ENCODE assay signal across 11 mouse cellular contexts in the genomic region with DNA sequence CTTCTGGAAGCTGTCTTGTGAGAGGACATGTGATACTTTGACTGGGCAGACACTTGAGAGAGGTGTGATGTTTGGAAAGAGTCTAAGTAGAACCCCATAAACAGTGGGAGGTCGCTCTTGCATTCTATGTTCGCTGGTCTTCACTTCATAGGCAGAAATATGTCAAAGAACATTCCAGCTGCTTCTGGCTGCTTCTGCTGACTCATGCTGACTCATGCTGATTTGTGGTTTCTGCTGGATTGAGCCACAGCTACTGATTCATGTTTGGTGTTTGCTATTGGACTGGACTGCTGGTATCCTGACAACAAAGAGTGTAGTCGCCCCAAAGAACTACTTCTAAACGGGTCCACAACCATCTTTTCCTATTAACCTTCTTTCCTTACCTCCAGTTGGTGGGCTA. TPM values are rescaled to one million over a fixed set of nuclear protein-coding genes. Genes with fewer than 3 reads are reported as not detected.
A peak's percentile ranks its signal among the peaks of the same experiment; 100 is the strongest.
DNase-seq lines count a peak whose midpoint lies in the region; ATAC-seq and TF ChIP-seq lines count a peak whose summit lies in the region.
"Had no signal": no experiment of that assay in that cellular context is flagged by ENCODE, and none has a peak within 500 bp of the region (broad histone marks: within the 10 kb centered on the region; RNA-seq: fewer than 3 reads in every experiment).

No protein-coding gene starts in this region.

- no peak overlapping the region for H3K9ac ChIP-seq in lung, postnatal 0 days (replicated peaks; ENCODE audit: low read depth)
- no peak overlapping the region for H3K9ac ChIP-seq in forebrain, embryonic 13.5 days
- H3K9ac ChIP-seq: limb, embryonic 15.5 days had no signal

- no peak overlapping the region for H3K27ac ChIP-seq in lung, postnatal 0 days (ENCODE audit: low read length)
- H3K27ac ChIP-seq in forebrain, embryonic 13.5 days: no peak overlapping the region
- H3K27ac ChIP-seq: limb, embryonic 15.5 days had no signal

- no peak for TF ChIP-seq CTCF in lung, postnatal 0 days (IDR thresholded peaks at IDR 0.05)

- no peaks in the 10 kb centered on the region for H3K27me3 ChIP-seq in lung, postnatal 0 days (replicated peaks; ENCODE audit: insufficient read depth, low read length)
- H3K27me3 ChIP-seq in forebrain, embryonic 13.5 days: no peaks in the 10 kb centered on the region
- H3K27me3 ChIP-seq: limb, embryonic 15.5 days had no signal

- no peak for ATAC-seq in lung, postnatal 0 days
- ATAC-seq in erythroblast, adult 5-6 weeks (replicated peaks; ENCODE audit: low FRiP score, poor library complexity, severe bottlenecking): peak; percentile 79
- no peak for ATAC-seq in frontal cortex, adult (ENCODE audit: low TSS enrichment)
- no peak for ATAC-seq in forebrain, embryonic 13.5 days
- ATAC-seq: midbrain, embryonic 16.5 days had no signal

- WGBS in lung, postnatal 0 days: 77% methylated on average over 4 of the region's 4 CpGs
- WGBS in forebrain, embryonic 13.5 days: 86% methylated on average over 4 of the region's 4 CpGs

- no peak for TF ChIP-seq EP300 in lung, postnatal 0 days (IDR thresholded peaks at IDR 0.05)

- H3K4me1 ChIP-seq in lung, postnatal 0 days (ENCODE audit: insufficient read depth, low read depth, low read length): 0 out of 2 replicates have a peak, but pooled peaks cover 3% of the 10 kb centered on the region
- H3K4me1 ChIP-seq in forebrain, embryonic 13.5 days: no peaks in the 10 kb centered on the region; the same call in 1 of the 2 replicates
- H3K4me1 ChIP-seq: limb, embryonic 15.5 days had no signal

- no peaks in the 10 kb centered on the region for H3K36me3 ChIP-seq in lung, postnatal 0 days (ENCODE audit: insufficient read depth, low read length)
- H3K36me3 ChIP-seq in forebrain, embryonic 13.5 days (ENCODE audit: poor library complexity, severe bottlenecking): no peaks in the 10 kb centered on the region
- H3K36me3 ChIP-seq: limb, embryonic 15.5 days had no signal

- no peak overlapping the region for H3K4me3 ChIP-seq in lung, postnatal 0 days (ENCODE audit: low read depth, low read length)
- no peak overlapping the region for H3K4me3 ChIP-seq in forebrain, embryonic 13.5 days
- H3K4me3 ChIP-seq: limb, embryonic 15.5 days had no signal

- peak; percentile 24 for DNase-seq in lung, postnatal 0 days (ENCODE audit: low spot score)
- DNase-seq in lung, postnatal 4 days: no peak
- DNase-seq in ZHBTc4 (ENCODE audit: low read depth, low spot score): peak; percentile 35
- DNase-seq in spleen, postnatal 36 days (ENCODE audit: low spot score in 2 of 2): peak; percentile 4 to 36
- no peak for DNase-seq in kidney, adult 18-20 months
- DNase-seq: heart, adult 18-20 months had no signal

- no peaks in the 10 kb centered on the region for H3K9me3 ChIP-seq in lung, postnatal 0 days (ENCODE audit: low read length)
- no peaks in the 10 kb centered on the region for H3K9me3 ChIP-seq in forebrain, embryonic 13.5 days (replicated peaks)
- H3K9me3 ChIP-seq: limb, embryonic 15.5 days had no signal

- H3K4me2 ChIP-seq in lung, postnatal 0 days (replicated peaks; ENCODE audit: low read depth, low read length): no peak overlapping the region
- H3K4me2 ChIP-seq in forebrain, embryonic 13.5 days: no peak overlapping the region
- H3K4me2 ChIP-seq: limb, embryonic 15.5 days had no signal

RNA-seq across cellular contexts. Expression of a gene that starts 20.0 kb away (rescaled TPM):
- polyA plus RNA-seq in lung, postnatal 0 days (2015; fragmentation: Nextera tagmentation; extraction: Ambion mirVana): 46.5 and 53.2 TPM in 2 replicates
- 1.9 and 8.1 TPM in 2 replicates for total RNA-seq in erythroblast, adult 5-6 weeks (2015; ENCODE audit: low replicate concordance)
- 4.2 and 4.8 TPM in 2 replicates for total RNA-seq in erythroblast, adult 5-6 weeks (2017; ENCODE audit: low replicate concordance)
- polyA plus RNA-seq in forebrain, embryonic 13.5 days (2015; fragmentation: Nextera tagmentation; extraction: Ambion mirVana): 54.0 and 58.4 TPM in 2 replicates

RNA-seq across cellular contexts. Expression of a gene that starts 28.0 kb away (rescaled TPM):
- 4.9 and 9.0 TPM in 2 replicates for polyA plus RNA-seq in lung, postnatal 0 days (2015; fragmentation: Nextera tagmentation; extraction: Ambion mirVana)
- total RNA-seq in erythroblast, adult 5-6 weeks (2015; ENCODE audit: low replicate concordance): 16.5 and 19.8 TPM in 2 replicates
- 51.9 and 67.3 TPM in 2 replicates for total RNA-seq in erythroblast, adult 5-6 weeks (2017; ENCODE audit: low replicate concordance)
- 130 and 133 TPM in 2 replicates for polyA plus RNA-seq in forebrain, embryonic 13.5 days (2015; fragmentation: Nextera tagmentation; extraction: Ambion mirVana)

RNA-seq across cellular contexts. Expression of a gene that starts 58.4 kb away (rescaled TPM):
- polyA plus RNA-seq in lung, postnatal 0 days (2015; fragmentation: Nextera tagmentation; extraction: Ambion mirVana): 5.1 and 5.4 TPM in 2 replicates
- 1.3 and 2.3 TPM in 2 replicates for total RNA-seq in erythroblast, adult 5-6 weeks (2015; ENCODE audit: low replicate concordance)
- total RNA-seq in erythroblast, adult 5-6 weeks (2017; ENCODE audit: low replicate concordance): 3.2 and 4.3 TPM in 2 replicates
- polyA plus RNA-seq in forebrain, embryonic 13.5 days (2015; fragmentation: Nextera tagmentation; extraction: Ambion mirVana): 4.4 and 4.5 TPM in 2 replicates

Comparison
In these comparisons a context has a peak if more than half of its experiments do, and no peak if none do; other contexts are left out.
1. DNase-seq: peak in lung, postnatal 0 days (single experiment), ZHBTc4 (single experiment) and spleen, postnatal 36 days (2 of 2); none in lung, postnatal 4 days (0 of 2) and kidney, adult 18-20 months (single experiment).
2. RNA of a gene that starts 28.0 kb away (polyA plus RNA-seq): 130 to 133 TPM in forebrain, embryonic 13.5 days; 4.9 to 9.0 TPM in lung, postnatal 0 days; every median in the first group is over 10 times any median in the second.